Mouse (Mus musculus) brain, embryonic 14.5 days (tissue): ENCODE measurements around the gene Akr1b8. TPM values are rescaled to one million over a fixed set of nuclear protein-coding genes. Genes with fewer than 3 reads are reported as not detected.
"Not testable (repeated sequence)": the region's sequence is repeated elsewhere in the genome, so short reads cannot be mapped to it uniquely, and the experiment has no call there.

Source experiments
- DNase-seq: peaks from one replicate; pipeline ENCODE4 v3.0.0-alpha.2; 2011; ENCODE audit warnings: low read depth
- CTCF ChIP-seq: fragments of 200-500 bp; IDR thresholded peaks from 2 replicates; pipeline ENCODE4 v1.5.1; 2012; ENCODE audit warnings: inconsistent platforms, mild to moderate bottlenecking, moderate library complexity, borderline replicate concordance; ENCODE audit not compliant: insufficient read depth, insufficient read length; ENCODE audit errors: extremely low read depth
- POLR2A ChIP-seq: fragments of 200-500 bp; IDR thresholded peaks from 2 replicates; pipeline ENCODE4 v1.6.1; 2012; ENCODE audit warnings: mild to moderate bottlenecking, inconsistent platforms, borderline replicate concordance; ENCODE audit not compliant: poor library complexity, insufficient read depth, insufficient read length, severe bottlenecking; ENCODE audit errors: extremely low read depth
- polyA plus RNA-seq: library from polyadenylated mRNA; depleted of rRNA; stranded (reverse); fragments of >200 nt; gene quantifications from 2 replicates; pipeline ENCODE4 v1.2.3, GENCODE M21; 2012

Akr1b8 gene
- polyA plus RNA-seq, 1 experiment = 3.9 TPM

DNA sequence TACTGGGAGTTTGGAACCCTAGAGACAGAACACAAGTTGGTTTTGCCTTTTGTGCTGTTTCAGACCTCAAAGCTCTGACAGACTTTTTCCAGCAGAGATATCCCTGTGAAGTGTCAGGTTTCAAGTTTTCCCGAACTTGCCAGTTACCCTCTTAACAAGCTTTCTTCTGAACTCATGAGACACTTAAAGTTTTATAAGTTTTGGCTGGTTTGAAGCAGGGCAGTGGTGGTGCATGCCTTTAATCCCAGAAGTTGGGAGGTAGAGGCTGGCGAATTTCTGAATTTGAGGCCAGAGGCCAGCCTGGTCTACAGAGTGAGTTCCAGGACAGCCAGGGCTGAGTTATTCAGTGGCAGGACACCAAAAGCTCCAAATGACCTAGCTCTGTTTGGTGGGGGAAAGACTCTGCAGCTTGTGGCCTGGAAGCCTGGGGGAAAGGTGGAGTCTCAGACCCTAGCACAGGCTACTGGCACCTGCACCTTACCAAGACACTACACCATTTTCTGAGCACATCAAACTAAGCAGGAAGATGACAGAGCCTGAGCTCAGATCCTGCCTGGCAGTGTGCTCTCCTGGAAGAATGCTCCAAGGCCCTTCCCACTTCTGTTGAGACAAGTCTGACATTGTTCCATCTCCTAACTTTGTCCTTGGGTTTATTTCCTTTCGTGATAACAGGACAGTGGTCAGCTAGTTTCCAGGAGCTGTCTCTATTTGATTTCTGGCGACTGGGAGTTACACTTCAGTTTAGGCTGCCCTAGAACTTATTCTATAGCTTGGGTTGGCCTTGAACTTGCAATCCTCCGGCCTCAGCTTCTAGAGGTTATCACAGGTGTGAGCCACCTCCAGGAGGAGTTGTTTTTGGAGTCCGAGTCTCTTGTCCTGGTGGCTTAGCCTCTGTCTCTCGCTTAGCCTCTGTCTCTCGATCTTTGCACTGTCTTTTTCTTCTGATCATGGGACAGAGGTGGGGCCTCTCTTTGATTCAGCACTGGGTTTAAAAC is 732 bp downstream of the Akr1b8 start:
- DNase-seq = no peak
- TF ChIP-seq CTCF = no peak
- TF ChIP-seq POLR2A = no peak

GRCm38 (mm10) chr6:34355349-34355747 is 1.4 kb downstream of the Akr1b8 start:
- no peak for TF ChIP-seq CTCF
- TF ChIP-seq POLR2A = no peak
- no peak for DNase-seq

DNA sequence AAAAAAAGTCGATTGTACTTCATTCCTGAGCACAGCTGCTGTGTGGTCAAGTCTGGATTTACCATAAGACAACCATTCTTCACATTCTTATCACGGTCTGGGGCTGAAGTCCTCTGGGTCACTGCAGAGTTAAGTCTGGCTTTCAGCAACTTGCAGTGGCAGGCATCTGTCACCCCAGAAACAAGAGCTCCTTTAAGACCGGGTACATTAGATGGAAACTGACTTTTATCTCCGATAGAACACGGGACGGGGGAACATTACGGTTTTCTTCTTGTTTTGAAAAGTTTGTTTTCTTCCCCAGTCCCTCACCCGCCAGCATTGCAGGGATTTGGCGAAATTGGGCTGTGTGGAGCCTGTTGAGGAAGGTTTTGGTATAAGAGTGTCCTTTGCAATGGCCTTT is 1.9 kb downstream of the Akr1b8 start:
- no peak for DNase-seq
- TF ChIP-seq CTCF (no peak), POLR2A (no peak)

DNA sequence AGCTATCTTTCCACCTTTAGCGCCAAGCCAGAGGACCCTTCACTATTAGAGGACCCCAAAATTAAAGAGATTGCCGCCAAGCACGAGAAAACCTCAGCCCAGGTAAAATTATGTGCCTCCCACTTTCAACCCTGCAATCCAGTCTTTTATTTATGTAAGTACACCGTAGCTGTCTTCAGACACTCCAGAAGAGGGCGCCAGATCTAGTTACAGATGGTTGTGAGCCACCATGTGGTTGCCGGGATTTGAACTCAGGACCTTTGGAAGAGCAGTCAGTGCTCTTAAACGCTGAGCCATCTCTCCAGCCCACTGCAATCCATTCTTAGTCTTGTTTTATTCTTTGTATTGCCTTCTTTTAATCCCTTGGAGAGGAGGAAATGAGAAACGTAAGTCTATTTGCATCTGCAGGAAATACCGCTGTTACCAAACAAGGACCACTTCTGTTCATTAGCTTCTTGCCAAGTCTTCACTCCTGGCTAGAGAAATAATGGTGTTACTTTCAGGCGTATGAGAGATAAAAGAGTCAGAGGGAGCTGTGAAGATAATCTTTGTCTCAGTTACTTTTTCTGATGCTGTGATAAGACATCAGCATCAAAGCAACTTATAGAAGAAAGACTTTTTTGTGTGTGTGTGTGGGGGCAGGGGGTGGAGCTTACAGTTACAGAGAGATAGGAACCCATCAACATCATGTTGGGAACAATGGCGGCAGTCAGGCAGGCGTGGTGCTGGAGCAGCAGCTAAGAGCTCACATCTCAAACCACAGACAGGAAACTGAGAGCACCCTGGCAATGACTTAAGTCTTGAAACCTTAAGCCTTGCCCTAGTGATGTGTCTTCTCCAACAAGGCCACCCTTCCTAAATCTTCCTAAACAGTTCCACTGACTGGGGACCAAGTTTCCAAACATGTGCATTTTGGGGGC is 10.6 kb downstream of the Akr1b8 start:
- DNase-seq = no peak
- TF ChIP-seq POLR2A (no peak), CTCF (no peak)

- no peak for DNase-seq
- TF ChIP-seq POLR2A = no peak
- TF ChIP-seq CTCF = no peak
Measured at GRCm38 (mm10) chr6:34367998-34368397, 14.1 kb downstream of the Akr1b8 start.

- TF ChIP-seq POLR2A (no peak), CTCF (no peak)
- no peak for DNase-seq
Measured at GRCm38 (mm10) chr6:34370081-34370480, 16.2 kb downstream of the Akr1b8 start.

GRCm38 (mm10) chr6:34371700-34372351 is 17.9 kb downstream of the Akr1b8 start:
- TF ChIP-seq POLR2A (no peak), CTCF (peak; percentile 74; the same call in 1 of the 2 replicates)
- DNase-seq = peak; percentile 87

DNA sequence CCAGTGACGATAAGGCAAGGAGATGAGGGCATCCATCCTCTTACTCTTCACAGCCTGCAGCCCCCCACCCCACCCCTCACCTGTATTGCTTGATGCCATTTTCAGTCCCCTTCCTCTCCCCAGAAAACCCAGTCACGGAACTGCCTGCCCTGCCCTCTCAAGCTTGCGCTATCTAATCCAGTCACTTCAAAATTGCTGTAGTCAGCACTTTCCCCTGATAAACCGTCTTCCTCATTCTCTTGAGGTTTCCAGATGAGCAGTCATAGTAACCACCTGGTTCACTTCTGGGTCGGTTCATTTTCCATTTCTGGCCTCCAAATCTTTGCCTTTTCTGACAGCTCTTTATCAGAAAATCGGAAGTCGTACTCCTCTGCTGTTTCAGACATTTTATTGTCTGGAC is 19.9 kb downstream of the Akr1b8 start:
- DNase-seq = no peak
- TF ChIP-seq POLR2A (no peak), CTCF (no peak)

DNA sequence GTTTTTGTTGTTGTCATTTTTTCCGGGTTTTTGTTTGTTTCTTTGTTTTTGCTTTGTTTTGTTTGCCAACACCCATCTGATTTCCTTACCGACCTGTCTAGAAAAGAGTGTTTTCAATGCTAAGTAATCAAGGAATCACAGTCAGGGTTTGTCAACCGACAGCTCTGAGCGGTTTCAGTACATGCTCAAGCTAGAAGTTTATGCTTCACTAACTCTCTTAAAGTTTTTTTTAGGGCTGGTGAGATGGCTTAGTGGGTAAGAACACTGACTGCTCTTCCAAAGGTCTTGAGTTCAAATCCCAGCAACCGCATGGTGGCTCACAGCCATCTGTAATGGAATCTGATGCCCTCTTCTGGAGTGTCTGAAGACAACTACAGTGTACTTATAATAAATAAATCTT is 22.0 kb downstream of the Akr1b8 start:
- not testable (repeated sequence) for DNase-seq

GRCm38 (mm10) chr6:34383401-34383800 is 29.5 kb downstream of the Akr1b8 start:
- TF ChIP-seq CTCF (no peak), POLR2A (no peak)
- DNase-seq = no peak

GRCm38 (mm10) chr6:34384110-34384661 is 30.3 kb downstream of the Akr1b8 start, which contains the start of gene Akr1b10:
TSS of gene Akr1b10 (plus strand) at chr6:34384218.
- TF ChIP-seq POLR2A = no peak
- TF ChIP-seq CTCF = no peak
- peak; percentile 86 for DNase-seq

DNA sequence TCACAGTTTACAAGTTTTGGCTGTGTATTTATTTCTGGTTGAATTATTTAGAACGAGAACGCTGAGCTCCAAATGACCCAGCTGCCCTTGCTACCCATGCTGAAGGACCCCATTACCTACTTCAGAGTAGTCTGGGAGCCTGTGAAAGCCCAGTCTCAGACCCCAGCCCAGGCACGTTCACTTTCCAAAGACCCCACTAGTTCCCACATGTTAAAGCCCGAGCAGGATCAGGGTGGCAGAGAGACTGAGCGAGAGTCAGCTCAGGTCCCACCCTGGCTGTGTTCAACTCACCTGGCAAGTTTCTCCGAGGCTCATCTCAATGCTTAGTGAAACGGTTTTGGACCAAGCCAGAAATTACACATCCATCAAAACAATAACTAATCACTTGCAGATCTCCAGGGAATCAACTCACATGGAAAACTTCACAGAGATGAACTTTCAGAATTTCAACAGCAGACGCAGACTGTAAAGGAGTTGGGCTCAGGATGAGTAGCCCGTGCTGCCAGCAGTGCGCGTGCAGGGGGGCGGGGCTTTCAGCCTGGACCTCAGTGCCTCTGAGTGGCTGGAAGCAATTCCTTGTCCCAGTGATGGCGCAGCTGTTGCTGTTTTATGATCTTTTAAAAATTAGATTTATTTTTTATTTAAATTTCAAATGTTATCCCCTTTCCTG is 30.9 kb downstream of the Akr1b8 start:
- TF ChIP-seq CTCF = no peak
- no peak for TF ChIP-seq POLR2A
- peak; percentile 40 for DNase-seq

GRCm38 (mm10) chr6:34388420-34389156 is 34.7 kb downstream of the Akr1b8 start:
- DNase-seq = no peak

More at GRCm38 (mm10) chr6:34388420-34389156, 34.7 kb downstream of the Akr1b8 start:
- TF ChIP-seq POLR2A = no peak
- no peak for TF ChIP-seq CTCF
